Mouse (Mus musculus): ENCODE measurements around the gene Dtx3. TPM values are rescaled to one million over a fixed set of nuclear protein-coding genes. Genes with fewer than 3 reads are reported as not detected.

Dtx3 gene
- total RNA-seq, 2 experiments from 2014 or later: 184 to 207 TPM

DNA sequence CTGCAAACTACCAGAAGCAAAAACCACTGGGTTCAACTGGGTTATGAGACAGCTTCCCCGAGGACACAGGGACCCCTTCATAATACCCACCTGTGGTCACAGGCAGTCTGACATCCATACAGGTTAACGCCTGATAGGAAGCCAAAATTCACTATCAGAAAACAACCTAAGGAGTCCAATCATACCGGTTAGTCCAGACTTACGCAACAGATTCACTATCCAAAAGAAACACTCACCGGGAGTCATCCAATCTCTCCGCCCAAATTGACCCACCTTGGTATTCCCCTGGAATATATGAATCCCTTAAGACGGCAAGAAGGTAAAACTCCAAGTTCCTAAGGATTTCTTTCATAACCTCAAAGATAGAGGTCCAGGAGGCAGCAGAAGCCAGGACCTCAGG, 51.0 kb downstream of the Dtx3 start:
- intact Hi-C loops (cut with DNase I): no loop called here
- no peak for DNase-seq

DNA sequence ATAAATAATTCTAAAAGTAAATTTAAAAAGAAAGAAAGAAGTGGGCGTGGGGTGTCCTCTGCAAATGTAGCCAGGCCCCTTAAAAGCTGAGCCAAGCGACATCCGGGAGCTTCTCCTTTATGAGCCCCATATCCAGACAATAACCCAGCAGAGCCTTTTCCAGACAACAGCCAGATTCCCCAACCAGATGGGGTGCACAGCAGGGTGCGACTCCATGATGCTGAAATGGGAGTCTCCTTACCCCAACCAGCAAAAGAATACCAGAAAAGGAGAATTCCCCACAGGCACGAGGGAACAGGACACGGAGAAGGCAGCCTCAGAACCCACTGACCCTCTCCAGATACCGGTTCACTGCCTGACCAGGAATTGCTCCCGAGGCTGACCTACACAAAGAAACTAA, 52.3 kb downstream of the Dtx3 start:
- intact Hi-C loops (cut with DNase I): no loop called here
- no peak for DNase-seq

DNA sequence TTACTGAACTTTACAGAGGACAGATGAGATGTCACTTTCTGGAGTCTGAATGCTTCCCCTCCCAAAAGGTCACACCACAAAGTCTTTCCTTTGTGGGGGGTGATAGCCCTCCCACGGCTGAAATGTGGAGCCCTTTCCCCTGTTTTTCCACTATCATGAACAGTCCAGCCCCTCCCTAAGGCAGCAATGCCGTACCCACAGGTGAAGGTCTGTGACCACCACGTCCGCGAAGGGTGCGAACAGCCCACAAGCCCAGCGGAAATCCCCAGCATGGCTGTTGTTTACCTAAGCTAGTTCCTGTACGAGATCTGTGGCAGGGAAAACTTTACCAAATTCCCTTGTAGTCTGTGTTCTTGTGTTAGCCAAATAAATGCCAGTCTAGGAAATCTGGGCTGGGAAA, 54.0 kb downstream of the Dtx3 start:
- intact Hi-C loops (cut with DNase I): no loop called here
- DNase-seq: no peak

DNA sequence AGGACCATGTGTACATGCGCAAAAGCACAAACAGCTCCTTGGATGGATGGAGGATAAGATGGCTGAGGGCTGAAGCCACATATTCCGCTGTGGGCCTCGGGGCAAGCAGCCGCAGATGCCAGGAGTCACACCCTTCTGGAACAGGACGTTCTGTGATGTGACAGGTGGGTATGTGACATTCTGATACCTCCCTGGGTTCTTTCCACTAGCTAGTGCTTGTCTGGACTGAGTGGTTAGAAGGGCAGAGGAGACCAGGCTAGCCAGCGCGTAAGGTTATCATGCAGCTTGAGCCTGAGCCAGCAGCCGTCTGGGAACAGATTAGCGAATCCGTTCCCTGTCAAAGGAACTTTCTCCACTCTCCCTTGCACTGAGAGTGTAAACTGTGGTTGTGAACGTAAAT, 54.6 kb downstream of the Dtx3 start:
- no peak for DNase-seq
- intact Hi-C loops (cut with DNase I): no loop called here

Other genes starting within 250 kb of the Dtx3 start
- 10 to 100 TPM; 57.6 to 61.4 TPM for gene Ctdsp2, start 217.0 kb downstream of the Dtx3 start, total RNA-seq (2021)
- gene Avil, start 195.0 kb downstream of the Dtx3 start, total RNA-seq (2021): under 1 TPM; 0.12 to 0.16 TPM
- gene Tsfm, start 164.9 kb downstream of the Dtx3 start, total RNA-seq (2021): 10 to 100 TPM; 29.4 to 30.2 TPM
- 10 to 100 TPM; 13.8 to 14.9 TPM for gene Mettl1, start 154.3 kb downstream of the Dtx3 start, total RNA-seq (2021)
- under 1 TPM; 0.18 to 0.42 TPM for gene Eef1akmt3, start 154.2 kb downstream of the Dtx3 start, total RNA-seq (2021)
- under 1 TPM; 0.70 to 0.84 TPM for gene Cyp27b1, start 147.5 kb downstream of the Dtx3 start, total RNA-seq (2021)
- gene March9, start 135.5 kb downstream of the Dtx3 start, total RNA-seq (2021): 10 to 100 TPM; 75.1 to 76.5 TPM
- gene Cdk4, start 132.2 kb downstream of the Dtx3 start, total RNA-seq (2021): 100 to 1,000 TPM; 211 to 221 TPM
- 10 to 100 TPM; 49.9 to 54.4 TPM for gene Tspan31, start 125.5 kb downstream of the Dtx3 start, total RNA-seq (2021)
- gene Agap2, start 120.4 kb downstream of the Dtx3 start, total RNA-seq (2021): 100 to 1,000 TPM; 384 to 394 TPM
- 10 to 100 TPM; 86.3 to 90.7 TPM for gene Os9, start 74.6 kb downstream of the Dtx3 start, total RNA-seq (2021)
- 100 to 1,000 TPM in 1 of 2 experiments, 10 to 100 TPM in 1; 99.8 to 109 TPM for gene B4galnt1, start 30.5 kb downstream of the Dtx3 start, total RNA-seq (2021)
- under 1 TPM; 0.83 to 0.88 TPM for gene Slc26a10, start 15.1 kb downstream of the Dtx3 start, total RNA-seq (2021)
- 10 to 100 TPM; 70.5 to 75.6 TPM for gene Arhgef25, start 5.6 kb downstream of the Dtx3 start, total RNA-seq (2021)
- 10 to 100 TPM; 23.8 to 25.0 TPM for gene Pip4k2c, start 15.9 kb upstream of the Dtx3 start, total RNA-seq (2021)
- 100 to 1,000 TPM; 291 to 312 TPM for gene Kif5a, start 67.6 kb upstream of the Dtx3 start, total RNA-seq (2021)
- gene Dctn2, start 70.6 kb upstream of the Dtx3 start, total RNA-seq (2021): 100 to 1,000 TPM; 298 to 302 TPM
- gene Mbd6, start 93.3 kb upstream of the Dtx3 start, total RNA-seq (2021): 10 to 100 TPM; 47.7 to 51.5 TPM
- 10 to 100 TPM; 65.3 to 65.5 TPM for gene Mars, start 116.1 kb upstream of the Dtx3 start, total RNA-seq (2021)
- 1 to 10 TPM in 1 of 2 experiments, under 1 TPM in 1; 0.56 to 1.1 TPM for gene Arhgap9, start 126.2 kb upstream of the Dtx3 start, total RNA-seq (2021)
- gene Gli1, start 146.2 kb upstream of the Dtx3 start, total RNA-seq (2021): 1 to 10 TPM; 2.8 to 4.1 TPM
- not detected for gene Inhbe, start 158.7 kb upstream of the Dtx3 start, total RNA-seq (2021)
- not detected for gene Inhbc, start 174.7 kb upstream of the Dtx3 start, total RNA-seq (2021)
- gene R3hdm2, start 184.6 kb upstream of the Dtx3 start, total RNA-seq (2021): 100 to 1,000 TPM; 158 to 165 TPM